Mouse (Mus musculus): ENCODE measurements at regions not wholly inside any gene's neighbourhood (a gene's known extent, or its start where the extent isn't known, plus 50 kb on each side); places are given as distances from the start of the nearest gene placed in this dataset.

GRCm38 (mm10) chr9:60995096-60995495 is 200.8 kb downstream of the Uaca start:
- Histone ChIP-seq H3K9ac (ENCODE audit: low read depth, low read length, severe bottlenecking) (no peak overlapping the region), H3K9me3 (ENCODE audit: control insufficient read depth, low read length) (no peaks in the 10 kb centered on the region), H3K4me3 (replicated peaks; ENCODE audit: low read length) (no peak overlapping the region), H3K27me3 (ENCODE audit: control insufficient read depth, insufficient read depth, low read length) (no peaks in the 10 kb centered on the region), H3K4me1 (ENCODE audit: control insufficient read depth, insufficient read depth, low read length) (peaks cover under 1% of the 10 kb centered on the region; the same call in 1 of the 2 replicates), H3K27ac (replicated peaks; ENCODE audit: low read depth, low read length) (no peak overlapping the region), H3K4me2 (replicated peaks; ENCODE audit: low read depth, low read length, severe bottlenecking) (no peak overlapping the region), H3K36me3 (ENCODE audit: control insufficient read depth, insufficient read depth, low read length) (no peaks in the 10 kb centered on the region)
- DNase-seq (ENCODE audit: low spot score) (no peak), ATAC-seq (ENCODE audit: low FRiP score, low read depth) (no peak)
- no peak for TF ChIP-seq POLR2A (IDR thresholded peaks at IDR 0.05; ENCODE audit: borderline replicate concordance, extremely low read depth, insufficient read depth, insufficient read length)
- WGBS: 63% methylated on average over 6 of the region's 6 CpGs

DNA sequence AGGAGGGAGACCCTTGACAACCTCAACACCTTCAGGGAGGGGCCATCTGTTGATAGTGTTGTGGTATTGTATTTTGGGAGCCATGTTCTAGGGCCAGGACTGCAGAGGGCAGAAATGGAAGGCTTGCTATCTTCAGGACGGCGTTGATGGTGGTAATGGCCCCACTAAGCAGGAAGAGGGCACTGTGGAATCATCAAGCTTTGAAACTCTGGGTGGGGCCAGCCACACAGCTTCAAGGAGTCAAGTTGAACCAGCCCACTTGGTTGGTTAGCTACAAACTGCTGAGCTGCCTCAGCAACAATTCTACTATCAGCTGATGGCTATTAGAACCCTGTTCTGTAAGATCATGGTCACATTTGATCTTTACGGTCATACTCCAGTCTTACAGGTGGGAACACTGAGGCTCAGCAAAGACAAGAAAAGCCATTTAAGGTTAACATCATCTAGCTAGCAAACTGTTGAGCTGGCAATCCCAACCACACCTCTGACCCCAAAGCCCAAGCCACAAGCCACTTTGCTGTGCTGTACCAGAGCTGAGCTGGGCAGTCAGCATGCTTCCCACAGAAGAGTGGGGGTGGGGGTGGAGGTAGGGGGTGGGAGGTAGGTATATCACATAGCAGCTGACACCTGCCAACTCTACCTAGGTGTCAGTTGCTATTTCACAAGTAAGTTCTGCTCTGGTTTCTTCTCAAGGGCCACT is 203.9 kb downstream of the Uaca start:
- no peaks in the 10 kb centered on the region for H3K36me3 ChIP-seq (ENCODE audit: control insufficient read depth, insufficient read depth, low read length)
- 0 out of 2 replicates have a peak, but pooled peaks cover 2% of the 10 kb centered on the region for H3K4me1 ChIP-seq (ENCODE audit: control insufficient read depth, insufficient read depth, low read length)
- H3K27ac ChIP-seq (replicated peaks; ENCODE audit: low read depth, low read length): no peak overlapping the region
- no peaks in the 10 kb centered on the region for H3K9me3 ChIP-seq (ENCODE audit: control insufficient read depth, low read length)
- H3K27me3 ChIP-seq (ENCODE audit: control insufficient read depth, insufficient read depth, low read length): no peaks in the 10 kb centered on the region
- WGBS: 80% methylated on average over 3 of the region's 3 CpGs
- ATAC-seq (ENCODE audit: low FRiP score, low read depth) (no peak), DNase-seq (ENCODE audit: low spot score) (peak; percentile 56)
- H3K9ac ChIP-seq (ENCODE audit: low read depth, low read length, severe bottlenecking): no peak overlapping the region
- H3K4me2 ChIP-seq (replicated peaks; ENCODE audit: low read depth, low read length, severe bottlenecking): no peak overlapping the region
- no peak overlapping the region for H3K4me3 ChIP-seq (replicated peaks; ENCODE audit: low read length)
- TF ChIP-seq POLR2A (IDR thresholded peaks at IDR 0.05; ENCODE audit: borderline replicate concordance, extremely low read depth, insufficient read depth, insufficient read length): no peak

DNA sequence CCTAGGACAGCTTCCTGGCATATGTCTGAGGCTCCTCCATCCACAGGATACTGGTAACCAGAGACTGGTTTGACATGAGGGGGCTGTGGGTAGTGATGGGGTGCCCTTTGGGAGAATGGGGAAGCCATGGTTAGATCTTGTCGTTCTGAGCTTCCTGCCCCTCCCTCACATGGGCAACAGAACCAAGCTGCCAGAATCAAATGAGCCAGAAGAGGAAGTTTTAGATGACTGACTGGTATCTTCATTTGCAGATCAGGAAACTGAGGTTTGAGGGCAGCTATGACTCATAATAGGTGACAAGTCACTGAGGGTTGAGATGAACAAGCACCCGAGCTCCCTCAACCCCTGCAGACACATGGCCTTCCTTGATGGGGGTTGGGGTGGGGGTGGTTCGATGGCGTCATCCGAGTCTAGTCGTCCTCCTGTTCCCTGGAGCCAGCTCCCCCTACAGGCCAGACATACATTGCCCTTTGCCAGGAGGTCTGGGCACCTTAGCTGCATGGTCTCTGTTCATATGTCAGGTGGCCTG is 204.7 kb downstream of the Uaca start:
- TF ChIP-seq POLR2A (IDR thresholded peaks at IDR 0.05; ENCODE audit: borderline replicate concordance, extremely low read depth, insufficient read depth, insufficient read length): no peak
- no peaks in the 10 kb centered on the region for H3K9me3 ChIP-seq (ENCODE audit: control insufficient read depth, low read length)
- no peak overlapping the region for H3K4me2 ChIP-seq (replicated peaks; ENCODE audit: low read depth, low read length, severe bottlenecking)
- ATAC-seq (ENCODE audit: low FRiP score, low read depth) (no peak), DNase-seq (ENCODE audit: low spot score) (no peak)
- H3K4me1 ChIP-seq (ENCODE audit: control insufficient read depth, insufficient read depth, low read length): 0 out of 2 replicates have a peak, but pooled peaks cover 2% of the 10 kb centered on the region
- no peak overlapping the region for H3K4me3 ChIP-seq (replicated peaks; ENCODE audit: low read length)
- H3K36me3 ChIP-seq (ENCODE audit: control insufficient read depth, insufficient read depth, low read length): no peaks in the 10 kb centered on the region
- no peak overlapping the region for H3K9ac ChIP-seq (ENCODE audit: low read depth, low read length, severe bottlenecking)
- no peak overlapping the region for H3K27ac ChIP-seq (replicated peaks; ENCODE audit: low read depth, low read length)
- 48% methylated on average over 6 of the region's 6 CpGs for WGBS
- no peaks in the 10 kb centered on the region for H3K27me3 ChIP-seq (ENCODE audit: control insufficient read depth, insufficient read depth, low read length)

DNA sequence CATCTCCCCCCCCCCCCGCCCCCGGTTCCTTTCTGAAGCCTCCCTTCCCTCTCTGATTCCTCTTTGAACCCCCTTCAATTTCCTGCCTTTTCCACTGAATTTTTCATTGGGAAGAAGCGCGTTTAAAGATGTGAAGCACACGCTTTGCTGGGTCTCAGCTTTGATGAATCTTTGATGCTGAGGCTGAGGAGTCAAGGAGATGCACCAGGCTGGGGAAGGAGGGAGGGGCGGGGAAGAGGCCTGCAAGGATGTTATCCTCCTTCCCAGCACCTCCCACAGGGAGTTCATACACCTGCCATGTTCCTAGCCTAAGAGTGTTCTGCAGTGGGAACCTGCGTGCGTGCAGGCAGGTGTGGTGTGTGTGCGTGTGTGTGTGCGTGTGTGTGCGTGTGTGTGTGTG is 205.9 kb downstream of the Uaca start:
- Histone ChIP-seq H3K27ac (replicated peaks; ENCODE audit: low read depth, low read length) (no peak overlapping the region), H3K9me3 (ENCODE audit: control insufficient read depth, low read length) (no peaks in the 10 kb centered on the region), H3K27me3 (ENCODE audit: control insufficient read depth, insufficient read depth, low read length) (no peaks in the 10 kb centered on the region), H3K36me3 (ENCODE audit: control insufficient read depth, insufficient read depth, low read length) (no peaks in the 10 kb centered on the region), H3K4me3 (replicated peaks; ENCODE audit: low read length) (no peak overlapping the region), H3K4me2 (replicated peaks; ENCODE audit: low read depth, low read length, severe bottlenecking) (no peak overlapping the region), H3K9ac (ENCODE audit: low read depth, low read length, severe bottlenecking) (no peak overlapping the region), H3K4me1 (ENCODE audit: control insufficient read depth, insufficient read depth, low read length) (0 out of 2 replicates have a peak, but pooled peaks cover 2% of the 10 kb centered on the region)
- ATAC-seq (ENCODE audit: low FRiP score, low read depth) (no peak), DNase-seq (ENCODE audit: low spot score) (no peak)
- no peak for TF ChIP-seq POLR2A (IDR thresholded peaks at IDR 0.05; ENCODE audit: borderline replicate concordance, extremely low read depth, insufficient read depth, insufficient read length)
- WGBS: 86% methylated on average over 11 of the region's 11 CpGs

- no peaks in the 10 kb centered on the region for H3K27me3 ChIP-seq (ENCODE audit: control insufficient read depth, insufficient read depth, low read length)
- DNase-seq (ENCODE audit: low spot score): no peak
Measured at GRCm38 (mm10) chr9:61002572-61002971, 208.2 kb downstream of the Uaca start.

More at GRCm38 (mm10) chr9:61002572-61002971, 208.2 kb downstream of the Uaca start:
- no peak for TF ChIP-seq POLR2A (IDR thresholded peaks at IDR 0.05; ENCODE audit: borderline replicate concordance, extremely low read depth, insufficient read depth, insufficient read length)
- Histone ChIP-seq H3K4me1 (ENCODE audit: control insufficient read depth, insufficient read depth, low read length) (0 out of 2 replicates have a peak, but pooled peaks cover 2% of the 10 kb centered on the region), H3K27ac (replicated peaks; ENCODE audit: low read depth, low read length) (no peak overlapping the region), H3K9ac (ENCODE audit: low read depth, low read length, severe bottlenecking) (no peak overlapping the region), H3K36me3 (ENCODE audit: control insufficient read depth, insufficient read depth, low read length) (no peaks in the 10 kb centered on the region), H3K4me2 (replicated peaks; ENCODE audit: low read depth, low read length, severe bottlenecking) (no peak overlapping the region), H3K4me3 (replicated peaks; ENCODE audit: low read length) (no peak overlapping the region), H3K9me3 (ENCODE audit: control insufficient read depth, low read length) (no peaks in the 10 kb centered on the region)
- WGBS: 57% methylated on average over 5 of the region's 5 CpGs
- ATAC-seq (ENCODE audit: low FRiP score, low read depth): no peak
